Mouse (Mus musculus): ENCODE measurements around the gene Maf.

- no peak for TF ChIP-seq CTCF (conservative IDR thresholded peaks at IDR 0.05; ENCODE audit: insufficient read depth, insufficient read length, low read depth, low read length)
- TF ChIP-seq POLR2A (IDR thresholded peaks at IDR 0.05; ENCODE audit: low read depth, low read length) = no peak
Measured at GRCm38 (mm10) chr8:115718621-115719020, 11.0 kb upstream of the Maf start.
